Mouse (Mus musculus) kidney, adult 2 months (tissue): ENCODE data around the gene Ugt1a5.

Source experiments
- CTCF ChIP-seq: fragments of 200-500 bp; conservative IDR thresholded peaks from 2 replicates; pipeline ENCODE4 v1.5.1; 2011; ENCODE audit warnings: low read depth, mild to moderate bottlenecking, control low read depth, low read length, moderate library complexity, mixed read lengths; ENCODE audit not compliant: insufficient read depth, insufficient read length
- POLR2A ChIP-seq: fragments of 200-500 bp; IDR thresholded peaks from one replicate; pipeline ENCODE4 v1.6.1; 2011; ENCODE audit warnings: low read depth, low read length, control low read depth

DNA sequence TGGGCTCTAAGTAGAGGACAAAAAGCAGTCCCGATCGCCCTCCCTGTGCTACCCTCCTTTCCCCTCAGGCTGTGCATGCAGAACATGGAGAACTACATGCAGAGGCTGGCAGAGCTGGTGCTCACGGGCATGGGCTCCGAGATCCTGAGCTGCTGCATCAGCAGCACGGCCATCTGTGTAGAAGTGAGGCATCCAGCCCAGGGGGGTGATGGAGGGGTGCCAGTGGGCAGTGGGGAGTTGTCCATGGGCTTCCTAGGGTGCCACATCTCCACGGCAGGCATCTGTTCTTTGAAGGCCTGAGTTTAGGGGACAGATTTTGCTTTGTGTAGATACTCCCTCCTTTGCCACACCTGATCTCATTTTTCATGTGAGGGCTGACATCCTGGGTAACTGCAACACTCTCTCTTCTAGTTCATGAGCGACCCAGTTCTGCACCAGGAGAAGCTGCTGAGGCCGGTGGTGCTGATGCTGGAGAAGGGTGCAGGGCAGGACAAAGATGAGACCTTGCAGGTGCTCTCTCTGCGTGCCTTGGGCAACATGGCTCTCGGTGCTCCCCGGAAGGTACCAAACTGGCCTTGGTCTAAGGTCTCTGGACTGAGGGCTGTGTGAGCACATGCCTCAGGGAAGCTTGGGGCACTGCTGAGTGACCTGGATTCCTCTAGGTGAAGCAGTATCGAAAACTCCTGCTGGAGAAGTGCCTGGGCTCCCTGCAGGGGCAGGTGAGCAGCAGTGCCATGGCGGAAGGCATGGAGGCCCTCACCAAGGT lies 90.4 kb downstream of the Ugt1a5 start:
- no peak for TF ChIP-seq CTCF
- TF ChIP-seq POLR2A: no peak
